Mouse (Mus musculus) embryonic stem cell, embryonic (primary cell): ENCODE data around the gene Cracr2a.

Source experiments
- CTCF ChIA-PET, 4 experiments: fragments of 300-600 bp in 2 of 4; fragments of 350-600 bp in 2 of 4; sonication (Branson Sonifier 250); formaldehyde crosslinking; loops; one replicate each; lab custom pipeline; 2022; ENCODE audit warnings: inconsistent platforms in 2 of 4; lab: Charles Lee
- POLR2A ChIA-PET, 4 experiments: fragments of 300-600 bp in 2 of 4; fragments of 350-600 bp in 2 of 4; sonication (Branson Sonifier 250); formaldehyde crosslinking; loops; one replicate each; lab custom pipeline; 2022; ENCODE audit warnings: antibody characterized with exemption in 4 of 4, inconsistent platforms in 1 of 4; lab: Charles Lee

Gene Cracr2a

DNA sequence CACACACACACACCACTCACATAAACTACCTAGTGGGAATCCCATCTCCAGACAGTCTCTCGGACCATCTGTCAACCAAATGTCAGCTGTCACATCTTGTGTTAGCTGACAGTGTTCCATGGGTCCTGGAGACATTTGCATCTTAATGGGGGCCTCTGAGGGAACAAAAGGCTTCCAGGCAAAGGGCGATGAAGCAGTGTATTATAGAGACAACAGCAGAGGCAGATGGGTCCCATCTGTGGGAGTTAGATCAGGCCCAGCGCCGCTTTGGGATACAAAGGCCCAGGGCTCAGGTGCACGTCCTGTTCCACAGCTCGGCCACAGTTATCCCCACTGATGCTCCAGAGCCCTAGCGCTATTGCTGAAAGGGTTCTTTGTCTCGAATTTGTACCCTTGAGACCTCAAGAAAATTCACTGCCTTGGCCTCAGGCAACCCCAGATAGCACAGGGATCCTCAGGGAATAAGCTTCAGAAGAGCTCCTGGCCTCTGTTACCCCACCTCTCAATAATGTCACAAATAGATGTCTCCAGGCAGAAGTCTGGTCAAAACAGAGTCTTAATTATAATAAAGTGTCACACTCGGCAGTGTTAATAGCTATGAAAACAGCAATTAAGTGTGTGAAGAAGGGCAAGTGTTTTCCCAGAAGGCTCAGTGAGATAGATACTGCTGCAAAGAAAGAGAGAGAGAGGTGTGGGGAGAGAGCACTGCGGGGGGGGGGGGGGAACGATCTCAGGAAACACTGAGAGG lies 140.1 kb downstream of the Cracr2a start:
- POLR2A ChIA-PET: interaction anchor here in 3 of 4 experiments (0.6 to 4.3 kb wide), 27 partner anchors 9 to 192 kb away, joined by 3 to 30 read pairs (median 4); partner anchors contain the start of gene Prmt8 (in 1 of the 3)
- CTCF ChIA-PET: interaction anchor here (0.6 to 1.1 kb wide), 6 partner anchors 22 to 269 kb away, joined by 3 to 6 read pairs (median 3); partner anchors contain the start of gene Cracr2a (in 1 of the 4)

DNA sequence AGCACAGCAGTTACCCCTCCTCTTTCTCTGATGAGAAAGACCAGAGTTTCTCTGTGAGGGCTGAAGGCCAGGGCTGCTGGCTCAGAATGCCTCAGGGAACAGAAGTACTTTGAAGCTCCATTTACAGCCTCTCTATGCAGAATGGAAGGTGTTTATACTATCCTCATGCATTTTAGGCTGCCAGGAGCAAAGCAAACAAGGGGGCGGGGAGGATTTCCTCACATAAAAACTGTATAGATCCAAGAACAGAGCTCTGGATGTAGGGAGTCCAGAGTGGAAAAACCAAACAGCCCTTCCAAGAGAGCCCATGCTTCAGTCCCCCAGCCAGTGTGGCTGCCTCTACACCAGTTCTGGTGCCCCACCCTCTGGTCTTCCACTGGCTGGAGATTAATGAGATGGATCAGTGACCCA lies 147.1 kb downstream of the Cracr2a start:
- POLR2A ChIA-PET: interaction anchor here in 2 of 4 experiments (1.1 to 2.3 kb wide), 4 partner anchors 9 to 27 kb away, joined by 3 to 7 read pairs (median 6); no protein-coding TSS in a partner anchor

DNA sequence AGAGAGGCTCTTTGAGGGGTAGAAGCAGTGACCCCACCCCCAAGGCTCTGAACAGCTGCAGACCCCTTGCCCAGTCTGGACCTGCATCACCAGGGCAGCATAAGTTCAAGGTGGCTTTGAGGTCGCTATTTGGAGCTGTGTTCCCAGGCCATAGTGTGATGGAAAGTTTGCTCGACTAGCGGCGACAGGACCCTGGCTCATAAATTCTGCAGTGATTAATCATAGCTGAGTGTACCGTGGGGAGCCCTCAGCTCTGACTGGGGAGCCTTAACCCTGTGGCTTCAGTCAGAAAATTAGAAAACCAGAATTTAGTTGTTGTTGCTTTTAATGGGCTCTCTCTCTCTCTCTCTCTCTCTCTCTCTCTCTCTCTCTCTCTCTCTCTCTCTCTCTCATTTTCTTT lies 153.8 kb downstream of the Cracr2a start:
- ChIA-PET CTCF (no interaction called here), POLR2A (interaction anchor here in 2 of 4 experiments (0.7 to 1.2 kb wide), 4 partner anchors 13 to 158 kb away, joined by 3 to 7 read pairs (median 4); no protein-coding TSS in a partner anchor)

More for the DNA sequence above, 147.1 kb downstream of the Cracr2a start:
- CTCF ChIA-PET: no interaction called here

GRCm38 (mm10) chr6:127715428-127715827 lies 154.3 kb downstream of the Cracr2a start:
- POLR2A ChIA-PET: interaction anchor here in 2 of 4 experiments (1.2 kb wide), 3 partner anchors 13 to 20 kb away, joined by 3 to 4 read pairs (median 3); no protein-coding TSS in a partner anchor
- CTCF ChIA-PET: no interaction called here

DNA sequence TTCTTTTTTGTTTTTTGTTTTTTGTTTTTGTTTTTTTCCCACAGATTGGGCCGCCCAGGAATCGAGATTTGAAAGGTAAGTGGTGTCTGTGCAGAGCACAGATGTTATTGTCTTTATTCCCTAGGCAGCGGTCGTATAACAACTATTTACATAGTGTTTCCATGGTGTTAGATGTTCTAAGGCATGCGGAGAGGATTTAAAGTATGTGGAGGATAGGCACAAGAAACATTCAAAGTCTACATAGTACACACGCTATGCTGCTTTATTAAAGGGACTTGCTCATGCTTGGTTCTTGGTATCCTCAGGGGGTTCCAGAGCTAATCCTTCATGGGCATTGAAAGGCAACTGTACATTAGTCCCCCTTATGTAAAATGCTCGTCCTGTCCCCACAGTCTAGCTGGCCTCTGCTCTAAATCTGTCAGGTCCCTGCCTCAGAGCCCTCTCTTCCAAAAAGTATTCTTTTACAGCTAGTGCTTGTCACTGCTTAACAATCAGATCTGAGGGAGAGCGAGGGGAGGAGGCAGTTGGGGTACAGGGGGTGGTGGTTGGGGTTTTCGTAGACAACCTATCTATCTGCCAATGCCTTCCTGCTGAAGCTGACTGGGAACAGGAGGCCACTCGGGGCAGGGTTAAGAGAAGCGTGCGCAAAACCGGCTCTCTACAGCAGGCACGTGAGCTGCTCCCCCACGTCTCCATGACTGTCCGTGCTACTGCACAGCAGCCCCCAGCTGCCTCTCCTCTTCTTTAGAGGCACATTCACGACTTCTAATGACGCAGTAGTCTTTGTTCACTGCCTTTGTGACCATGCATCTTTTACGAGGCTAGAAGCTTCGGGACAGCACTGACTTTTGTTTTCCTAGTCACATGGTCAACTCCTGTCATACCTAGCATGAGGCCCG lies 156.3 kb downstream of the Cracr2a start:
- CTCF ChIA-PET: interaction anchor here in 2 of 4 experiments (0.6 to 0.9 kb wide), 2 partner anchors 41 to 617 kb away, joined by 3 read pairs; no protein-coding TSS in a partner anchor
- POLR2A ChIA-PET: interaction anchor here in 2 of 4 experiments (0.6 to 3.3 kb wide), 7 partner anchors 9 to 317 kb away, joined by 3 to 14 read pairs (median 4); partner anchors contain the start of gene Prmt8 (in 2 of the 2)

- ChIA-PET CTCF (no interaction called here), POLR2A (interaction anchor here in 3 of 4 experiments (0.8 to 3.3 kb wide), 3 partner anchors 16 to 109 kb away, joined by 3 to 14 read pairs (median 3); no protein-coding TSS in a partner anchor)
Observed at GRCm38 (mm10) chr6:127719875-127720274, 158.7 kb downstream of the Cracr2a start.

DNA sequence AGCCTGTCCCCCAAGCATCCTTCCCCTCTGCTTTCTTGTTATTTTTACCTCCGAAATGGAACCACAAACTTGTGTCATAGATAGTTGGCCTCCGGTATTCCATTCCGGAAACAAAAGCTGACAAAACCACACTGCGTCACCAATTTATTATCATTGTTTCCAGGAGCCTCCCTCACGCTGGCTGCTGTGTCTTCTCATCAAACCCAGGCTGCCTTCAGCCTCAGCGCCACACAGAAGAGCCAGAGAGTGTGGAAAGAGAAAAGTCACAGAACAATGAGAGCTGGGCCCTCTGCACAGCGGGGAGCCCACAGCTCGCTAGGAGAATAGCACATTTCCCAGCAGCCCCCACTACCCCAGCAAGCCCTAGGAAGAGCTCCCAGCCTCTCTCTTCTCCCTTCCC lies 162.0 kb downstream of the Cracr2a start:
- POLR2A ChIA-PET: interaction anchor here in 3 of 4 experiments (0.8 to 1.8 kb wide), 7 partner anchors 10 to 47 kb away, joined by 3 to 14 read pairs (median 5); no protein-coding TSS in a partner anchor
- CTCF ChIA-PET: interaction anchor here in 3 of 4 experiments (0.6 to 0.8 kb wide), 3 partner anchors 12 to 22 kb away, joined by 3 read pairs; no protein-coding TSS in a partner anchor
